Mouse (Mus musculus): ENCODE results near the gene Dchs2. TPM values are rescaled to one million over a fixed set of nuclear protein-coding genes. Genes with fewer than 3 reads are reported as not detected.
A peak's percentile ranks its signal among the peaks of the same experiment; 100 is the strongest.
"Not testable (repeated sequence)": the region's sequence is repeated elsewhere in the genome, so short reads cannot be mapped to it uniquely, and the experiment has no call there.

Dchs2 gene
- polyA plus RNA-seq, 1 experiment from 2014 or later: 0.18 TPM

- H3K27me3 ChIP-seq (ENCODE audit: insufficient read depth, poor library complexity, severe bottlenecking): peaks cover 49% of the 10 kb centered on the region
- H3K4me1 ChIP-seq: peaks cover 17% of the 10 kb centered on the region
- not testable (repeated sequence) for H3K36me3 ChIP-seq; DNase-seq (ENCODE audit: low spot score); H3K27ac ChIP-seq; H3K9me3 ChIP-seq; H3K4me3 ChIP-seq
- WGBS: 95% methylated on average over 9 of the region's 9 CpGs
These were observed 3.8 kb upstream of the Dchs2 start for GRCm38 (mm10) chr3:83123945-83124344.

- Histone ChIP-seq H3K27me3 (ENCODE audit: insufficient read depth, poor library complexity, severe bottlenecking) (peaks cover 66% of the 10 kb centered on the region), H3K4me3 (peak overlapping the region; percentile 73), H3K9me3 (no peaks in the 10 kb centered on the region), H3K27ac (no peak overlapping the region), H3K36me3 (no peaks in the 10 kb centered on the region), H3K4me1 (peaks cover 24% of the 10 kb centered on the region)
- under 1% methylated on average over 34 of the region's 37 CpGs for WGBS
- no peak for DNase-seq (ENCODE audit: low spot score)
These were observed 541 bp upstream of the Dchs2 start for GRCm38 (mm10) chr3:83127088-83127725.

- Histone ChIP-seq H3K4me1 (peaks cover 24% of the 10 kb centered on the region), H3K27me3 (ENCODE audit: insufficient read depth, poor library complexity, severe bottlenecking) (peaks cover 66% of the 10 kb centered on the region), H3K4me3 (peak overlapping the region; percentile 73), H3K27ac (no peak overlapping the region), H3K36me3 (no peaks in the 10 kb centered on the region), H3K9me3 (no peaks in the 10 kb centered on the region)
- WGBS: under 1% methylated on average over 43 of the region's 43 CpGs
- DNase-seq (ENCODE audit: low spot score): no peak
These were observed 738 bp downstream of the Dchs2 start for GRCm38 (mm10) chr3:83128449-83128922.

DNA sequence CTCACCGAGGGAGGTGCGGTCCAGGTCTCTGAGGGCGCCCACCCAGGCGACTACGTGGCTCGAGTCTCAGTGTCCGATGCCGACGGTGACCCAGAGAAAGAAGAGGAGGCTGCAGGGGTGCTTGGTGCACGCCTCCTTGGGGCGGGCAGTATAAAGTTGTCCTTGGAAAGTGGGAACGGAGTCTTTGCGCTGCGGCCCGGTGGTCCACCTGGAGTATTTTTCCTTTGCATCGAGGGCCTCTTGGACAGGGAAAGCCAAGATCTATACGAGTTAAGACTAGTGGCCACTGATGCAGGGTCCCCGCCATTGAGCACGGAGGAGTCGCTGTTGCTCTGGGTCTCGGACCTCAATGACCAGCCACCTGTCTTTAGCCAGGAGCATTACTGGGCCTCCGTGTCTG, 1.4 kb downstream of the Dchs2 start:
- Histone ChIP-seq H3K27me3 (ENCODE audit: insufficient read depth, poor library complexity, severe bottlenecking) (peaks cover 66% of the 10 kb centered on the region), H3K9me3 (no peaks in the 10 kb centered on the region), H3K36me3 (no peaks in the 10 kb centered on the region), H3K27ac (no peak overlapping the region), H3K4me3 (peak overlapping the region; percentile 73), H3K4me1 (peaks cover 24% of the 10 kb centered on the region)
- WGBS: 6% methylated on average over 22 of the region's 22 CpGs
- no peak for DNase-seq (ENCODE audit: low spot score)

DNA sequence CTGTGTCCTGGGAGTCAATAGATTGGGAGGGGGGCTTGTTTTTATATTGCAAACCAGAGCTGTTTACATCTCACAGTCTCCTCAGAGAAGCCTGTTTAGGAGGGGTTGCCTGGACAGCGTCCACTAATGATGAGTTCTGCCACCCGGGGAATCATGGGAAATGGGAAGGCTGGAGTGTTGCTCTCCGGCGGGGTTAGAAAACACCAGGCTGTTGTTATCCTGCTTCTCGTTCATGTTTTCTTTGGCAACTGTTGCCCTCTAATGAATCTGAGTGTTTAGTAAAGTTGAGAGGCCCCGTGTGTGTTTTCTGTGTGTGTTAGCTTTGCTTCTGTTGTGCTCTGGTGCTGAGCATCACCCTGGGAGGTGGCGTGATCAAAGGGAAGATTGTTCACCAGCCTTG, 8.7 kb downstream of the Dchs2 start:
- no peak overlapping the region for H3K4me3 ChIP-seq
- no peaks in the 10 kb centered on the region for H3K36me3 ChIP-seq
- 0 out of 2 replicates have a peak, but pooled peaks cover 3% of the 10 kb centered on the region for H3K4me1 ChIP-seq
- H3K27me3 ChIP-seq (ENCODE audit: insufficient read depth, poor library complexity, severe bottlenecking): no peaks in the 10 kb centered on the region
- H3K9me3 ChIP-seq: no peaks in the 10 kb centered on the region
- no peak for DNase-seq (ENCODE audit: low spot score)
- WGBS: 59% methylated on average over 7 of the region's 7 CpGs
- H3K27ac ChIP-seq: no peak overlapping the region

DNA sequence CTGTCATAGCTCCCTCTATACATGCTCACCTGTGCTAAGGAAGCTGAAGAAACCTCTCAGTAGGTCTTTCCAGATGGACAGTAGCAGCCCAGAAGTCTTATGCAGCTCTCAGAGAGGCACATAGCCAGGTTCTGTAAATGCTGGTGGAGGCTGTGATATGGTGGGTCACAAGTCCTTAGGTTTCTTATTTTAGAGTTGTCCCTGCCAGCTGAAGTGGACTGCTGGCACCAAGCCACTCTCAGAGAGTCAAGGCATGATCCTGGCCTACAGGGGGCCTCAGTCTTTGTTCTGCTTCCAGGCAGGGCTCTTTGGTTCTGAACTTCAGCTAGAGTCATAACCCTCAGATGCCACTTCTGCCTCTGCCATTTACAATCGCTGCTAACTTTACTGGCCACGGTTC, 11.1 kb downstream of the Dchs2 start:
- no peak overlapping the region for H3K27ac ChIP-seq
- H3K27me3 ChIP-seq (ENCODE audit: insufficient read depth, poor library complexity, severe bottlenecking): no peaks in the 10 kb centered on the region
- 77% methylated on average over 2 of the region's 2 CpGs for WGBS

DNA sequence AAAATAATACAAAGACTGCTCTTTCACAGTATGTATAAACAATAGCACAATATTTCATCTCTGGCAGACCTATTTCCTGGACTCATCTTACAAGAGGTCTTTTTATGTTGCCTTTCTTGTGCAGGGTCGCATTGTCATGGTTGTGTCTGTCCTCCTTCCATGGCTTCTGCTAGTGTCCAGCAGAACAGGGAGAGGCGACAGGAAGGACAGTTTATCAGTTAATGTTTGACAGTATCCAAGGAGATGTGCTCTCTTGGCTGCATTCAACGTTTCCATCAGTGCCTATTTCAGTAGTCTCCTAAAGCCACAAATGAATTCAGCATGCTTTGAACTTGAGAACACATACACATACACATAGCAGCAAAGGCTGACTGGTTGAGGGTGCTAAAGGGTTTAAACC, 17.9 kb downstream of the Dchs2 start:
- Histone ChIP-seq H3K27me3 (ENCODE audit: insufficient read depth, poor library complexity, severe bottlenecking) (no peaks in the 10 kb centered on the region), H3K27ac (no peak overlapping the region), H3K4me3 (no peak overlapping the region), H3K4me1 (no peaks in the 10 kb centered on the region), H3K36me3 (no peaks in the 10 kb centered on the region), H3K9me3 (no peaks in the 10 kb centered on the region)
- WGBS: 62% methylated on average over 3 of the region's 3 CpGs
- no peak for DNase-seq (ENCODE audit: low spot score)

More for the DNA sequence above, 11.1 kb downstream of the Dchs2 start:
- Histone ChIP-seq H3K4me3 (no peak overlapping the region), H3K9me3 (no peaks in the 10 kb centered on the region), H3K4me1 (0 out of 2 replicates have a peak, but pooled peaks cover 3% of the 10 kb centered on the region), H3K36me3 (no peaks in the 10 kb centered on the region)
- no peak for DNase-seq (ENCODE audit: low spot score)

DNA sequence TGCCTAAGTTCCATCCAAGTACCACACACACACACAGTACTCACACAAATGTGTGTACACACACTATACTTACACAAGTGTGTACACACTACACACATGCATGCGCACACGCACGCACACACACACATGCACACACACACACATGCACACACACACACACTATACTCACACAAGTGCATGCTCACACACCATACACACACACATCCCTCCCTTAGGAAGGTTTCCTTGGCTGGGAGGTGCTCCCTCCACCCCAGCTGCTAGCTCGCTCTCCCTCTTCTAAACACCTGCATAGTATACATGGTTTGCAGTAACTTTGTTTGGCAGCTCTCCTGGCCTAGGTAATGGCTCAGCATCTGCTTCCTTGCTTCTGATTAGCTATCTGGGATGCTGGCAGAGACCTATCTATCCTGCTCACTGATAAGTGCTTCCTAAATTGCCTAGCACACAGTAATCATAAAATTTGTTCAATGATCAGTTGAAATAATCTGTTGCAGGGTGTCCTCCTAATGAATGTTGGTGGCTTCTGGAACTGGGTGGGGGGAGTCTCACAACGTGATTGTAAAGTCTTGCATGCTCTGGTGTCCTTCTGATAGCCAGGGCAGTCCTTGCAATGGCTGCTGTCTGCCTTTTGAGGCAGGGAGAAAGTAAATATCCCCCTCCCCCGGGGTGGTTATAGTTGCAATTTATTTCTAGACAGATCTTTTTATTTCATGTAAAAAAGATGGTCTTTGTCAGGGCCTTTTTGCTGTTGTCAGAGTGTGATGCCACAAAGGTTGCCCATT, 19.7 kb downstream of the Dchs2 start:
- no peak overlapping the region for H3K27ac ChIP-seq
- no peaks in the 10 kb centered on the region for H3K9me3 ChIP-seq
- no peaks in the 10 kb centered on the region for H3K36me3 ChIP-seq
- DNase-seq (ENCODE audit: low spot score): no peak
- 83% methylated on average over 6 of the region's 6 CpGs for WGBS
- no peaks in the 10 kb centered on the region for H3K4me1 ChIP-seq
- H3K27me3 ChIP-seq (ENCODE audit: insufficient read depth, poor library complexity, severe bottlenecking): no peaks in the 10 kb centered on the region
- no peak overlapping the region for H3K4me3 ChIP-seq

GRCm38 (mm10) chr3:83148055-83148447, 20.3 kb downstream of the Dchs2 start:
- Histone ChIP-seq H3K9me3 (no peaks in the 10 kb centered on the region), H3K4me3 (no peak overlapping the region), H3K27ac (no peak overlapping the region), H3K4me1 (no peaks in the 10 kb centered on the region), H3K27me3 (ENCODE audit: insufficient read depth, poor library complexity, severe bottlenecking) (no peaks in the 10 kb centered on the region), H3K36me3 (no peaks in the 10 kb centered on the region)
- no peak for DNase-seq (ENCODE audit: low spot score)
- WGBS: 65% methylated on average over 4 of the region's 4 CpGs

DNA sequence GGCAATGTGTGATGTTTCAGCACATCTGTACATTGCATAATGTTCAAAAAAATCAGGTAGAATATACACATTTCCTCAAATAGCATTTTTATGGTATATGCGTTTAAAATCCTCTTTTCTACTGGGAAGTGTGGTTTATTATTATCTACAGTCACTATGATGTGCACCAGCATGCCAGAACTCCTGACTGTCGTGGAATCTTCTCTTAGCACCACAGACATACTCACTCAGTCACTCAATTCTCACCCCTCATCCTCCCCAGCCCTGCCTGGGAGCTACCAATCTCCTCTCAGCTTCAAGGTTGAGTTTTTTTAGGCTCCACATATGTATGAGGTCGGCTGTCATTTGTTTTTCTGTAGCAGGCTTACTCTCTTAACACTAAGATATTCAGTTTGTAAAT, 20.8 kb downstream of the Dchs2 start:
- no peak for DNase-seq (ENCODE audit: low spot score)

DNA sequence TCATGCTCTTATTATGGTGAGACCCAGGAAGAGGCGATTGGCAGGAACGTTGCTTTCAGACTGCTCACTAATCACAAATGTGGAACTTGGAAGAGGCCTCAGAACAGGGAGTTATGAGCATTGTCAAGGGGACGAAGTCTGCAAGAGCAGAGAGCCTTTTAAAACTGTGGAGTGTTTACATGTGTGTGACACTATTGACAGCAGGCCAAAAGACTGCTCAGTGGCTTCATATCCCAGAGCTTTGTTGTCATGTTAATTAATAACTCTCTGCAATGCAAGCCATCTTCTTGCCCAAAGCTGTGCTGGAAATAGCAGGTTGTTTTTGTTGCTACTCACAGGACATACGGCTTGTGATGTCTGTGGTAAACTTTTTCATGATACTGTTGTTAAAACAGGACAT, 27.9 kb downstream of the Dchs2 start:
- 61% methylated on average over 4 of the region's 4 CpGs for WGBS
- Histone ChIP-seq H3K9me3 (no peaks in the 10 kb centered on the region), H3K27ac (no peak overlapping the region), H3K36me3 (no peaks in the 10 kb centered on the region), H3K4me3 (no peak overlapping the region), H3K27me3 (ENCODE audit: insufficient read depth, poor library complexity, severe bottlenecking) (no peaks in the 10 kb centered on the region), H3K4me1 (no peaks in the 10 kb centered on the region)
- no peak for DNase-seq (ENCODE audit: low spot score)

More for the DNA sequence above, 20.8 kb downstream of the Dchs2 start:
- Histone ChIP-seq H3K36me3 (no peaks in the 10 kb centered on the region), H3K4me1 (no peaks in the 10 kb centered on the region), H3K27me3 (ENCODE audit: insufficient read depth, poor library complexity, severe bottlenecking) (no peaks in the 10 kb centered on the region), H3K4me3 (no peak overlapping the region), H3K9me3 (no peaks in the 10 kb centered on the region), H3K27ac (no peak overlapping the region)
- 60% methylated on average over 3 of the region's 3 CpGs for WGBS

- Histone ChIP-seq H3K4me1 (no peaks in the 10 kb centered on the region), H3K27ac (no peak overlapping the region), H3K27me3 (ENCODE audit: insufficient read depth, poor library complexity, severe bottlenecking) (no peaks in the 10 kb centered on the region), H3K9me3 (no peaks in the 10 kb centered on the region), H3K36me3 (no peaks in the 10 kb centered on the region), H3K4me3 (no peak overlapping the region)
- no peak for DNase-seq (ENCODE audit: low spot score)
- WGBS: 78% methylated on average over 4 of the region's 4 CpGs
These were observed 28.4 kb downstream of the Dchs2 start for GRCm38 (mm10) chr3:83156165-83156564.

DNA sequence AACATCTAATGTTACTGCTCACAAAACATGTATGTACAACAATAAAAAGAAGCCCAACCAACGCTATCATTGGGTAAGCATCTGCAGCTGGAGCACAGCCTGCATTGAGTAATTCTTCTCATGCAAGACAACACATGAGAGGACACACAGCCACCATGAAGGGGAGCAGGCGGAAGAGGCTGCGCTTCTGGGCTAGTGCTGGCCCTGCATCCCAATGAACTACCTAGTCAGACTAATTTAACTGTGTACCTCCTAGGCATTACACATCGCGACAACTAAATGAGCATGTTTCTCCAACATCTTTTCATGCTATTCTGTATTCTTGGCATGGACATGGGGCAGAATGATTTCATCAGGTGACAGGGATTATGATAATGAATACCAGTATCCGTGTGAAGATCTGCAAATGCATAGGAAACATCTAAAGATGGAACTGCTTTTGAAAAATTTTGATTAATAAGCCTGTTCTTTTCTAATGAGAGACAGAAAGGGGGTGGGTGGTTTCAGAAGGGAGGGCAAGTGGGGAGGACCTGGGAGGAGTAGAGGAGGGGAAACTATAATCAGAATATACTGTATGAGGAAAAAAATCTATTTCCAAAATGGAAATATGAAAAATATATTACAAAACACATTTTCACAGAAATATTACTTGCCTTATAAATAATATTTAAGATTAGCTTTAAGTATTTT, 33.9 kb downstream of the Dchs2 start:
- no peaks in the 10 kb centered on the region for H3K27me3 ChIP-seq (ENCODE audit: insufficient read depth, poor library complexity, severe bottlenecking)
- DNase-seq (ENCODE audit: low spot score): no peak
- no peak overlapping the region for H3K4me3 ChIP-seq
- no peaks in the 10 kb centered on the region for H3K9me3 ChIP-seq
- H3K4me1 ChIP-seq: no peaks in the 10 kb centered on the region
- no peaks in the 10 kb centered on the region for H3K36me3 ChIP-seq
- 88% methylated on average over 6 of the region's 6 CpGs for WGBS
- H3K27ac ChIP-seq: no peak overlapping the region

Measured in heart, embryonic 10.5 days (tissue).